In genomic region chr5:102920199-102920598, GRCm38 (mm10) we compare ENCODE assay signal across 24 mouse cellular contexts.
DNase-seq lines count a peak whose midpoint lies in the region; ATAC-seq and TF ChIP-seq lines count a peak whose summit lies in the region.
"Had no signal": no experiment of that assay in that cellular context is flagged by ENCODE, and none has a peak within 500 bp of the region (broad histone marks: within the 10 kb centered on the region; RNA-seq: fewer than 3 reads in every experiment).

No protein-coding gene starts in this region.

- 36% methylated on average over 2 of the region's 2 CpGs for WGBS in kidney, adult 2 months
- WGBS in kidney, embryonic 15.5 days, result 43% methylated on average over 2 of the region's 2 CpGs

- TF ChIP-seq CTCF in kidney, adult 2 months (conservative IDR thresholded peaks at IDR 0.05; ENCODE audit: insufficient read depth, insufficient read length, low read depth, low read length), result no peak
- TF ChIP-seq CTCF in CH12.LX (conservative IDR thresholded peaks at IDR 0.05 in 1 of 2, IDR thresholded peaks at IDR 0.05 in 1 of 2; ENCODE audit: low read depth in 2 of 2, low read length in 2 of 2), result no peak

- no peaks in the 10 kb centered on the region for H3K27me3 ChIP-seq in kidney, adult 2 months (replicated peaks; ENCODE audit: control insufficient read depth, insufficient read depth, low read length)
- no peaks in the 10 kb centered on the region for H3K27me3 ChIP-seq in kidney, embryonic 15.5 days
- H3K27me3 ChIP-seq in CH12.LX (replicated peaks), result no peaks in the 10 kb centered on the region
- H3K27me3 ChIP-seq: embryonic facial prominence, embryonic 13.5 days; embryonic facial prominence, embryonic 15.5 days; forebrain, embryonic 12.5 days had no signal

- TF ChIP-seq POLR2A in kidney, adult 2 months (IDR thresholded peaks at IDR 0.05; ENCODE audit: low read depth, low read length), result no peak
- no peak for TF ChIP-seq POLR2A in CH12.LX (IDR thresholded peaks at IDR 0.05; ENCODE audit: low read depth, low read length)

- no peak overlapping the region for H3K4me3 ChIP-seq in kidney, adult 2 months (ENCODE audit: insufficient read depth, low read depth, low read length)
- H3K4me3 ChIP-seq in kidney, embryonic 15.5 days (replicated peaks), result no peak overlapping the region
- no peak overlapping the region for H3K4me3 ChIP-seq in CH12.LX (replicated peaks in 1 of 3; ENCODE audit: low read depth in 2 of 3, low read length in 2 of 3, poor library complexity in 1 of 3)
- H3K4me3 ChIP-seq: embryonic facial prominence, embryonic 13.5 days; embryonic facial prominence, embryonic 15.5 days; erythroblast, embryonic 14.5 days; forebrain, embryonic 10.5 days; forebrain, embryonic 12.5 days had no signal

- no peak overlapping the region for H3K27ac ChIP-seq in kidney, adult 2 months (ENCODE audit: insufficient read depth, low read depth, low read length)
- no peak overlapping the region for H3K27ac ChIP-seq in kidney, embryonic 15.5 days
- no peak overlapping the region for H3K27ac ChIP-seq in CH12.LX (ENCODE audit: insufficient read depth, low read depth)
- H3K27ac ChIP-seq: embryonic facial prominence, embryonic 13.5 days; embryonic facial prominence, embryonic 15.5 days; forebrain, embryonic 10.5 days; forebrain, embryonic 12.5 days had no signal

- no peak for TF ChIP-seq EP300 in CH12.LX (IDR thresholded peaks at IDR 0.05; ENCODE audit: low read length)

- H3K4me1 ChIP-seq in kidney, adult 2 months (ENCODE audit: control insufficient read depth, insufficient read depth, low read length), result no peaks in the 10 kb centered on the region
- H3K4me1 ChIP-seq in kidney, embryonic 15.5 days, result 0 out of 2 replicates have a peak, but pooled peaks cover 3% of the 10 kb centered on the region
- peaks cover 3 to 5% of the 10 kb centered on the region in 2 experiments; a peak in 2 of 4 replicates for H3K4me1 ChIP-seq in CH12.LX (ENCODE audit: control insufficient read depth in 1 of 2, insufficient read depth in 2 of 2)
- H3K4me1 ChIP-seq: embryonic facial prominence, embryonic 13.5 days; embryonic facial prominence, embryonic 15.5 days; forebrain, embryonic 12.5 days had no signal

- no peaks in the 10 kb centered on the region for H3K36me3 ChIP-seq in kidney, adult 2 months (ENCODE audit: control insufficient read depth, insufficient read depth, low read length)
- H3K36me3 ChIP-seq in kidney, embryonic 15.5 days, result no peaks in the 10 kb centered on the region
- no peaks in the 10 kb centered on the region for H3K36me3 ChIP-seq in CH12.LX (replicated peaks in 1 of 2; ENCODE audit: control insufficient read depth in 1 of 2, insufficient read depth in 1 of 2, low read length in 1 of 2)
- H3K36me3 ChIP-seq: embryonic facial prominence, embryonic 13.5 days; embryonic facial prominence, embryonic 15.5 days; forebrain, embryonic 10.5 days had no signal

- H3K79me2 ChIP-seq in CH12.LX (replicated peaks; ENCODE audit: control insufficient read depth, extremely low read depth, insufficient read depth, poor library complexity, severe bottlenecking), result no peaks in the 10 kb centered on the region

- no peak overlapping the region for H3K9ac ChIP-seq in kidney, embryonic 15.5 days
- no peak overlapping the region for H3K9ac ChIP-seq in CH12.LX (ENCODE audit: insufficient read depth, low read depth)
- H3K9ac ChIP-seq: embryonic facial prominence, embryonic 13.5 days; embryonic facial prominence, embryonic 15.5 days; forebrain, embryonic 12.5 days had no signal

- H3K4me2 ChIP-seq in kidney, embryonic 15.5 days, result no peak overlapping the region
- no peak overlapping the region for H3K4me2 ChIP-seq in CH12.LX (ENCODE audit: insufficient read depth, low read depth, poor library complexity, severe bottlenecking)
- H3K4me2 ChIP-seq: embryonic facial prominence, embryonic 13.5 days; embryonic facial prominence, embryonic 15.5 days; forebrain, embryonic 12.5 days had no signal

- H3K9me3 ChIP-seq in kidney, embryonic 15.5 days (replicated peaks), result no peaks in the 10 kb centered on the region
- H3K9me3 ChIP-seq in CH12.LX (replicated peaks; ENCODE audit: low read length), result no peaks in the 10 kb centered on the region
- H3K9me3 ChIP-seq: embryonic facial prominence, embryonic 13.5 days; embryonic facial prominence, embryonic 15.5 days; forebrain, embryonic 10.5 days; forebrain, embryonic 12.5 days had no signal

- no peak for TF ChIP-seq RAD21 in CH12.LX (IDR thresholded peaks at IDR 0.05; ENCODE audit: low read depth, low read length)

- peak; percentile 56 for DNase-seq in kidney, adult 2 months
- no peak for DNase-seq in kidney, postnatal 4 days
- no peak for DNase-seq in kidney, postnatal 14 days
- DNase-seq in CH12.LX (ENCODE audit: extremely low read depth), result no peak
- DNase-seq: adrenal gland, adult 2 months; adrenal gland, postnatal 10 days; adrenal gland, postnatal 25 days; B cell, adult 2 months; cerebellum, adult 11 months; cerebellum, adult 18-20 months; cerebellum, adult 8-10 months; cerebellum, adult 9-11 months; cerebellum, postnatal 14 days; cerebellum, postnatal 36 days; embryo, embryonic 11 days had no signal

- ATAC-seq in kidney, embryonic 15.5 days (replicated peaks; ENCODE audit: low FRiP score), result peak; percentile 54; the same call in 1 of the 2 replicates
- ATAC-seq: CD4-positive, CD25-positive, alpha-beta regulatory T cell, adult 4 months; forebrain, embryonic 14.5 days; forebrain, embryonic 16.5 days had no signal

- dilution Hi-C loops in CH12.LX (cut with MboI; ENCODE audit: extremely low pct_ligation_motif_present, extremely low pct_unique_long_range_greater_than_20kb, low sequenced_read_pairs), result no loop called here

- in situ Hi-C loops in CH12.LX (cut with MboI; ENCODE audit: low pct_ligation_motif_present, low pct_unique_long_range_greater_than_20kb, low sequenced_read_pairs), result no loop called here

TF ChIP-seq in CH12.LX, 34 proteins besides CTCF, POLR2A, EP300 and RAD21:
- TF ChIP-seq TCF12 (IDR thresholded peaks at IDR 0.05; ENCODE audit: low read depth, low read length), result 0 out of 2 replicates have a peak, but pooled peaks have one; percentile 35
- 0 out of 2 replicates have a peak, but pooled peaks have one; percentile 19 for TF ChIP-seq BHLHE40 (IDR thresholded peaks at IDR 0.05; ENCODE audit: low read depth, low read length)
- TF ChIP-seq ZMIZ1 (IDR thresholded peaks at IDR 0.05; ENCODE audit: low read depth, low read length), result no peak
- TF ChIP-seq RCOR1 (conservative IDR thresholded peaks at IDR 0.05; ENCODE audit: low read depth, low read length), result no peak
